In genomic region chr7:28562371-28562770, GRCm38 (mm10) we compare ENCODE assay signal across 22 mouse cellular contexts. TPM values are rescaled to one million over a fixed set of nuclear protein-coding genes. Genes with fewer than 3 reads are reported as not detected.
"Had no signal": no experiment of that assay in that cellular context is flagged by ENCODE, and none has a peak within 500 bp of the region (broad histone marks: within the 10 kb centered on the region; RNA-seq: fewer than 3 reads in every experiment).

No protein-coding gene starts in this region.

- DNase-seq: kidney, postnatal 25 days; lung, embryonic 14.5 days; lung, postnatal 10 days; lung, postnatal 4 days; midbrain, embryonic 14.5 days; retina, postnatal 1 day; right cerebral cortex, postnatal 4 days; spleen, adult 18-20 months; thymus, postnatal 36 days had no signal

RNA-seq across cellular contexts. Expression of gene Nccrp1, which starts 15.3 kb away (rescaled TPM):
- polyA plus RNA-seq: limb, embryonic 11.5 days; liver, embryonic 12.5 days; liver, embryonic 16.5 days; lung, embryonic 14.5 days had no signal

RNA-seq across cellular contexts. Expression of gene Sycn, which starts 21.7 kb away (rescaled TPM):
- total RNA-seq: layer of hippocampus, postnatal 25 days; left cerebral cortex, adult 2 months; left cerebral cortex, postnatal 14 days; megakaryocyte, adult 5-6 weeks had no signal
- polyA plus RNA-seq: limb, embryonic 11.5 days; limb, embryonic 15.5 days; liver, embryonic 12.5 days; lung, embryonic 14.5 days; midbrain, embryonic 10.5 days; midbrain, embryonic 14.5 days; myocyte; neural tube, embryonic 11.5 days; neural tube, embryonic 15.5 days had no signal

RNA-seq across cellular contexts. Expression of gene Ifnl3, which starts 39.7 kb away (rescaled TPM):
- total RNA-seq: layer of hippocampus, postnatal 25 days; left cerebral cortex, adult 2 months; left cerebral cortex, postnatal 14 days; megakaryocyte, adult 5-6 weeks had no signal
- polyA plus RNA-seq: limb, embryonic 11.5 days; limb, embryonic 15.5 days; liver, embryonic 12.5 days; liver, embryonic 16.5 days; lung, embryonic 14.5 days; midbrain, embryonic 10.5 days; midbrain, embryonic 14.5 days; myocyte; neural tube, embryonic 11.5 days; neural tube, embryonic 15.5 days; stomach, embryonic 16.5 days had no signal
